Mouse (Mus musculus) E14TG2a.4 (cell line): ENCODE measurements around the gene Zfp934.
"Not testable (repeated sequence)": the region's sequence is repeated elsewhere in the genome, so short reads cannot be mapped to it uniquely, and the experiment has no call there.

Source experiments
- H3K27me3 ChIP-seq: 2 replicates; pipeline ENCODE4 v1.6.1; 2014; ENCODE audit warnings: low read length, control low read depth; ENCODE audit not compliant: insufficient read depth
- H3K36me3 ChIP-seq: 2 replicates; pipeline ENCODE4 v1.6.1; 2014; ENCODE audit warnings: low read length, control low read depth; ENCODE audit not compliant: insufficient read depth
- H3K4me1 ChIP-seq: replicated peaks from 2 replicates; pipeline ENCODE4 v1.6.1; 2014; ENCODE audit warnings: low read depth, low read length, control low read depth
- H3K4me3 ChIP-seq: replicated peaks from 2 replicates; pipeline ENCODE4 v1.5.1; 2014; ENCODE audit warnings: mild to moderate bottlenecking, low read length
- H3K9me3 ChIP-seq: 2 replicates; pipeline ENCODE4 v1.6.1; 2014; ENCODE audit warnings: low read length, control low read depth
- CTCF ChIP-seq: conservative IDR thresholded peaks from 2 replicates; pipeline ENCODE4 v1.5.1; 2014; ENCODE audit warnings: low read length
- NANOG ChIP-seq: IDR thresholded peaks from 2 replicates; pipeline ENCODE4 v1.6.1; 2014; ENCODE audit warnings: borderline replicate concordance, low read length, mixed read lengths

The Zfp934 gene

DNA sequence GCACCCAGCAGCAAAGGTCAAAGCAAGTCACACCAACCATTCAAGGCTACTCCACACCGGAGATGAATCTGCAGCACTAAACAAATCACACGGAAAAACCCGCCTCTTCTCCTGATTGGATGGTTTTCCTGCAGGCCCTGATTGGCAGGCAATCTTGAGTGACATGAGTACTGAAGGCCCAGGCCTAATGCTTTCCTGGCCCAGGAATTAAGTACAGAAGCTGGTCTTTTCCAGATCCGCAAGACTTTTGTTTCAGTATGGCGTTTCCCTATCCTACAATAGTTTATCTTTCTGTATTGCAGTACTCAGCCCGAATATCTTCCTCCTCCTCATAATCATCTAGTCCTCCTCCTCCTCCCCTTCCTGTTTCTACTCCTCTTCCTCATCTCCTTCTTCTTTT is at the start of gene Zfp934:
Gene Zfp934 (minus strand): TSS at position 101 of the 400 bp plus-strand sequence.
- H3K4me1 ChIP-seq, H3K9me3 ChIP-seq, H3K36me3 ChIP-seq, H3K27me3 ChIP-seq: not testable (repeated sequence)
- 0 out of 2 replicates have a peak within 1 kb of the TSS, but pooled peaks have one; percentile 39 for H3K4me3 ChIP-seq

DNA sequence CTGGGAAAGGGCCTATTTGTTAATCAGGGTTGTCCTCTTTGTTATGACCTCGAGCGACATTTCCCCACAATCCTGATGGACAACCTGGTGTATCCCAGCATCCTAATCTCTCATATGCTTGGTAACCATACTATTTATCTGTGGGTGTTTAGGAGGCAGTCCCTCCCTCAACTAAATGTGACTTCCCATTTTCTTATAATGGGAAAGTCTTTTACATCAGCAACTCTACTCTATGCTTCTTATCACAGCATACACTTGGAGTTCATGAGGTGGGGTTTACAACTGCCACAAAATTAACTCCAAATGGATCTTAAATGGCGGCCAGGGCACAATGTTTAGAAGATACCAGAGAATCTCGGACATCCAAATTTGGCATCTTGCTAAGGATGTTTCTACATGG is 46.5 kb upstream of the Zfp934 start:
- not testable (repeated sequence) for H3K4me3 ChIP-seq, H3K9me3 ChIP-seq, H3K27me3 ChIP-seq, H3K36me3 ChIP-seq, H3K4me1 ChIP-seq

DNA sequence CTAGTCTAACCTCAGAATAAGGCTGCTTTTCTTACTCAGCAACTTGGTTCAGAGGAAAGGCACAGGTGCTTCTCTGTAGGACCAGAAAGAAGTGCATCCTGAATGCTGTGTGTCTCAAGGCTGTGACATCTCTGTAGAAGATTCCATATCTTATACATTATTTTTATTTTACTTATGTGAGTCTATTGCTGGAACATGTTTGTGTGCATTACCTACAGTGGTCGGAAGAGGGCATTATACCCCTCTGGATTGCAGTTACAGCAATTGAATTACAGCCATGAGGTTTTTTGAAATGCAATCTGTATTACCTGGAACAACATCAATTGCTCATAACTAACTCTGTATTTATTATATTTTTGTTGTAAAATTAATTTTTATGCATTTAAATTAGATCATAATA is 9.3 kb downstream of the Zfp934 start:
- H3K4me3 ChIP-seq, H3K27me3 ChIP-seq, H3K4me1 ChIP-seq, H3K36me3 ChIP-seq, H3K9me3 ChIP-seq: not testable (repeated sequence)

DNA sequence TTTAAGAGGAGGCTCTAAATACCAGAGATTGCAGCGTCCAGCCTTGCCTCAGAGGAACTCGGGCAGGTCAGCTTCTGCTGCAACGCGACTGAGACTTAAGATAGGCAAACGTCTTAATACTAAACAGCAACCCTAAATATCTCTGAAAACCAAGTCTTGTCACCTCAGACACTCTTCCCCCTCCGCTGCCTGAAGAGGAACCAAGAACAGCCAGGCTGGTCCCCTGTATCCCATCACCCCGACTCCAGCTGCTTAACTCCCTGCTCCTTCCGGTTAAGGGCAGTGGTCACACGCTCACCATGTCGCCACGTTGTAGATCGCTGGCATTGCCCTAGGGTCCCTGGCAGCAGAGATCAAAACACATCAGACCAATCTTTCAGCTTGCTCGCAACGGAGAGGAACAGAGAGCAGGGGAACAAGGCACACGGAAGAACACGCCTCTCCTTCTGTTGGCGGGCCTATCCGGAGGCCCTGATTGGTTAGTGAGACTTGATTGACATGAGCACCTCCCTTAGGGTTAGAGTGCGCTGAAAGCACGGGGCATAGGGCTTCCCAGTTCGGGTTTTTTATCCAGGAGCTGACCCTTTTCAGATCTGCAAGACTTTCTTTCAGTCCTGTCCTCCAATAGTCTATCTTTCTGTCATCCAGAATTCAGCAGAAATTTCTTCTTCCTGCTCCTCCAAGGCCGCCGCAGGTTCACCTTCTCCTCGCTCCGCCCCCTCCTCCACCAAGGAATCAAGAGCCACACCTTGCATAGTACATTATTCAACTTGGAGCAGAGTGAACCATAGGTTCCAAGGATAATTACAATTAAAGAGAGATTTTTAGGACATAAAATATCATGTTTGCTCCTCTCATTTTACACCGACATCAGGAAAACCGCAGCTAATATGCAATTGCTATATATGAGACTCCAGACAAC is 12.5 kb downstream of the Zfp934 start, which contains the start of gene Zfp935:
Gene Zfp935 (minus strand): TSS at position 323 of the 922 bp plus-strand sequence.
- H3K4me3 ChIP-seq: peak within 1 kb of the TSS; percentile 76
- H3K4me1 ChIP-seq: not testable (repeated sequence)

DNA sequence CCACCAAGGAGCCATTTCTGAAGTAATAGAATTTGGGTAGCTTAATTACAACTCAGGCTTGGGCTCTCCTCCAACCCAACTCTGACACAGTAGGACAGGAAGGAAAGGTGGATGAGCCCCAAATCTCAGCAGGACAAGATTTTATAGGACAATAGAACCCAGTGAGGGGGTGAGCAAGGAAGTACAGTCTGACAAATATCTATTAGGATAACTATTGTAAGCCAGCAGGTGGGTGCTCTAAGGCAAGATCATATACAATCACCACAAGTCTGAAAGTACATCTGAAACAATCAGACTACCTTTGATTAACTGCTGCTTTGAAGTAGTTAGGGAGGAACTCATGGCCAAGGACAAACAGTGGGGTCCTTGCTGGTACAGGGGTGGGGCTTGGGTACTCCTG is 40.9 kb downstream of the Zfp934 start:
- H3K4me1 ChIP-seq: not testable (repeated sequence)

More for the DNA sequence above, 12.5 kb downstream of the Zfp934 start, which contains the start of gene Zfp935:
- not testable (repeated sequence) for H3K27me3 ChIP-seq
- H3K36me3 ChIP-seq: peaks cover 16% of the 10 kb centered on the region
- H3K9me3 ChIP-seq: peaks cover 30% of the 10 kb centered on the region

DNA sequence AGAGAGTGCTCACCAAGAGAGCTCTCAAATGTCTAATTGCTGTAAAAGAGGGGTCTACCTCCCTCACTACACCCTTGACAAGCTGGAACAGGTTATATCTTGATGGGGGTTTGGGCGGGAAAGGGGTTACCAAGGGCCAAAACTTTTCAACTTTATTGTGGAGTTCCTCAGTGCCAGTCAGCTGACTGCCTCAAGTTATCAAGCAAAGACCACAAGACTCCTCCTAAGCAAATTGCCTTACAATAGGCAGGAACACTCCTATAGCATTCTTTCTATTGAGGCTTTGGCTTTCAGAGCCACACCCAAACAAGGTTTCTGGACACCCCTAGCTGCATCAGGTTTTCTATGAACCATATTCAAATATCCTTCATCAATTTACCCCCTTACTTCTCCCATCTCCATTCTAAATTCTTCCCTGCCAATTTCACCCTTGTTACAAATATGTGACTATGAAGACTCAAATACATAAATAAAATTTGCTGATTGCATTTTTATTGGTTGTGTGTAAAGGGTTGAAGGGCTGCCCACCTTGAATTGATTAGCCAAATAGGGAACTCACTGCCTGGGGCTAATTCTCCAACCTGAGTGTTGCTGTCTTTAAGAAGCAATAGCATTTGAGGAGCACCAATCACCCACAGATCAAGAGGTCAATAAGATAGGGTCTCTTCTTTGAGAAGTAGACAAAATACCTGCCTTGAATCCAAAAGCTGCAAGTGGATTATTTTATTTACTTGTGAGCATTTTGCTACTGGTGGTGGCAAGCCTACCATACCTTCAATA is 60.2 kb downstream of the Zfp934 start:
- Histone ChIP-seq H3K9me3 (peaks cover 18% of the 10 kb centered on the region), H3K4me3 (0 out of 2 replicates have a peak overlapping the region, but pooled peaks have one; percentile 2), H3K4me1 (peaks cover 22% of the 10 kb centered on the region)
- peak; percentile 76 for TF ChIP-seq NANOG
- H3K36me3 ChIP-seq, H3K27me3 ChIP-seq: not testable (repeated sequence)

More for the DNA sequence above, 40.9 kb downstream of the Zfp934 start:
- H3K27me3 ChIP-seq, H3K36me3 ChIP-seq, H3K4me3 ChIP-seq: not testable (repeated sequence)
- H3K9me3 ChIP-seq: peaks cover 14% of the 10 kb centered on the region
- TF ChIP-seq NANOG: peak; percentile 48; the same call in 1 of the 2 replicates

DNA sequence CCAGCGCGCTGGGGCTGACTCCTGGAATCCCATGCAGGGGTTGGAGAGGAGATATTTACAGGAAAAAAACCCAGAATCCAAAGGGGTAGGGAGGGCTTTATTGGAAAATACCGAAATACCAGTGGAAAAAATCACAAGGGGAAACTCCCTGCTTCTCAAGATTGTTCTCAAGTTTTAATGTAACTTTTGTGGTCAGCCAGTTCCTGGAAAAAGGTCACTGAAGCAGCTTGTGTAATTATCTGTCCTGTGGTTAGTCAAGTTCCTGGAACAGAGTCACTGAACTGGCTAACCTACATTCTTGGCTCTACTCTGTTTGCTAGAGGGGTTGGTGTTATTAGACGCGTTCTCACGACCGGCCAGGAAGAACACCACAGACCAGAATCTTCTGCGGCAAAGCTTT is 98.3 kb downstream of the Zfp934 start:
- not testable (repeated sequence) for H3K27me3 ChIP-seq, H3K36me3 ChIP-seq, H3K4me1 ChIP-seq, H3K4me3 ChIP-seq, H3K9me3 ChIP-seq

DNA sequence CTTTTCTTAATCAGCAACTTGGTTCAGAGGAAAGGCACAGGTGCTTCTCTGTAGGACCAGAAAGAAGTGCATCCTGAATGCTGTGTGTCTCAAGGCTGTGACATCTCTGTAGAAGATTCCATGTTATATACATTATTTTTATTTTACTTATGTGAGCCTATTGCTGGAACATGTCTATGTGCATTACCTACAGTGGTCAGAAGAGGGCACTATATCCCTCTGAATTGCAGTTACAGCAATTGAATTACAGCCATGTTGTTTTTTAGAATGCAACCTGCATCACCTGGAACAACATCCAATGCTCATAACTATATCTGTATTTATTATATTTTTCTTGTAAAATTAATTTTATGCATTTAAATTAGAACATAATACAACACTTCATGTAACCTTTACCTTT is 101.1 kb downstream of the Zfp934 start:
- not testable (repeated sequence) for H3K36me3 ChIP-seq, H3K9me3 ChIP-seq, H3K4me3 ChIP-seq, H3K27me3 ChIP-seq, H3K4me1 ChIP-seq
- peak; percentile 65 for TF ChIP-seq CTCF

DNA sequence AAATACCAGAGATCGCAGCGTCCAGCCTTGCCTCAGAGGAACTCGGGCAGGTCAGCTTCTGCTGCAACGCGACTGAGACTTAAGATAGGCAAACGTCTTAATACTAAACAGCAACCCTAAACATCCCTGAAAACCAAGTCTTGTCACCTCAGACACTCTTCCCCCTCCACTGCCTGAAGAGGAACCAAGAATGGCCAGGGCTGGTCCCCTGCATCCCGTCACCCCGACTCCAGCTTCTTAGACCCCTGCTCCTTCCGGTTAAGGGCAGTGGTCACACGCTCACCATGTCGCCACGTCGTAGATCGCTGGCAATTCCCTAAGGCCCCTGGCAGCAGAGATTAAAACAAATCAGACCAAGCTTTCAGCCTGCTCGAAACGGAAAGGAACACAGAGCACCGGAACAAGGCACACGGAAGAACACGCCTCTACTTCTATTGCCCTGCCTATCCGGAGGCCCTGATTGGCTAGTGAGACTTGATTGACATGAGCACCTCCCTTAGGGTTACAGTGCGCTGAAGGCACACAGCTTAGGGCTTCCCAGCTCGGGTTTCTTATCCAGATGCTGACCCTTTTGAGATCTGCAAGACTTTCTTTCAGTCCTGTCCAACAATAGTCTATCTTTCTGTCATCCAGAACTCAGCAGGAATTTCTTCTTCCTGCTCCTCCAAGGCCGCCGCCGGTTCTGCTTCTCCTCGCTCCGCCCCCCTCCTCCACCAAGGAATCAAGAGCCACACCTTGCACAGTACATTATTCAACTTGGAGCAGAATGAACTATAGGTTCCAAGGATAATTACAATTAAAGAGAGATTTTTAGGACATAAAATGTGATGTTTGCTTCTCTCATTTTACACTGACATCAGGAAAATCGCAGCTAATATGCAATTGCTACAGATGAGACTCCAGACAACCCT is 104.3 kb downstream of the Zfp934 start, which contains the start of gene Gm49359:
Gene Gm49359 (minus strand): TSS at position 409 of the 911 bp plus-strand sequence.
- peak within 1 kb of the TSS; percentile 87 for H3K4me3 ChIP-seq

More for the DNA sequence above, 104.3 kb downstream of the Zfp934 start, which contains the start of gene Gm49359:
- not testable (repeated sequence) for H3K4me1 ChIP-seq, H3K27me3 ChIP-seq, H3K9me3 ChIP-seq
- peaks cover 14% of the 10 kb centered on the region for H3K36me3 ChIP-seq
